Mouse (Mus musculus): ENCODE results near the gene Pdcd11. TPM values are rescaled to one million over a fixed set of nuclear protein-coding genes. Genes with fewer than 3 reads are reported as not detected.

The Pdcd11 gene
- polyA plus RNA-seq, 1 experiment from 2014 or later, result 6.1 TPM

GRCm38 (mm10) chr19:47104641-47105271, 14.2 kb downstream of the Pdcd11 start:
- 85% methylated on average over 9 of the region's 9 CpGs for WGBS (ENCODE audit: insufficient replicate concordance)
- Histone ChIP-seq H3K4me3 (ENCODE audit: low read depth, low read length) (no peak overlapping the region), H3K4me2 (no peak overlapping the region), H3K27ac (ENCODE audit: low read depth, low read length) (no peak overlapping the region), H3K36me3 (ENCODE audit: control insufficient read depth, insufficient read depth, low read length) (peaks cover 55% of the 10 kb centered on the region), H3K9me3 (replicated peaks; ENCODE audit: control insufficient read depth, low read length) (no peaks in the 10 kb centered on the region), H3K4me1 (ENCODE audit: control insufficient read depth, insufficient read depth, low read length) (no peaks in the 10 kb centered on the region), H3K9ac (ENCODE audit: low read depth, low read length) (no peak overlapping the region), H3K27me3 (ENCODE audit: control insufficient read depth, insufficient read depth, low read length) (no peaks in the 10 kb centered on the region)
- ATAC-seq (replicated peaks; ENCODE audit: insufficient number of reproducible peaks, low FRiP score, low TSS enrichment), result no peak

- Histone ChIP-seq H3K9me3 (replicated peaks; ENCODE audit: control insufficient read depth, low read length) (no peaks in the 10 kb centered on the region), H3K27me3 (ENCODE audit: control insufficient read depth, insufficient read depth, low read length) (no peaks in the 10 kb centered on the region), H3K4me1 (ENCODE audit: control insufficient read depth, insufficient read depth, low read length) (no peaks in the 10 kb centered on the region), H3K27ac (ENCODE audit: low read depth, low read length) (no peak overlapping the region), H3K4me3 (ENCODE audit: low read depth, low read length) (no peak overlapping the region), H3K9ac (ENCODE audit: low read depth, low read length) (no peak overlapping the region), H3K4me2 (no peak overlapping the region), H3K36me3 (ENCODE audit: control insufficient read depth, insufficient read depth, low read length) (peaks cover 38% of the 10 kb centered on the region)
- WGBS (ENCODE audit: insufficient replicate concordance), result 85% methylated on average over 2 of the region's 2 CpGs
- ATAC-seq (replicated peaks; ENCODE audit: insufficient number of reproducible peaks, low FRiP score, low TSS enrichment), result no peak
Observed at GRCm38 (mm10) chr19:47118634-47119033, 28.1 kb downstream of the Pdcd11 start.

- no peaks in the 10 kb centered on the region for H3K27me3 ChIP-seq (ENCODE audit: control insufficient read depth, insufficient read depth, low read length)
- no peak overlapping the region for H3K27ac ChIP-seq (ENCODE audit: low read depth, low read length)
- no peak overlapping the region for H3K4me2 ChIP-seq
- peaks cover 28% of the 10 kb centered on the region for H3K36me3 ChIP-seq (ENCODE audit: control insufficient read depth, insufficient read depth, low read length)
- H3K9ac ChIP-seq (ENCODE audit: low read depth, low read length), result no peak overlapping the region
- no peak overlapping the region for H3K4me3 ChIP-seq (ENCODE audit: low read depth, low read length)
- WGBS (ENCODE audit: insufficient replicate concordance), result 46% methylated on average over 4 of the region's 4 CpGs
- H3K9me3 ChIP-seq (replicated peaks; ENCODE audit: control insufficient read depth, low read length), result no peaks in the 10 kb centered on the region
- no peaks in the 10 kb centered on the region for H3K4me1 ChIP-seq (ENCODE audit: control insufficient read depth, insufficient read depth, low read length)
- ATAC-seq (replicated peaks; ENCODE audit: insufficient number of reproducible peaks, low FRiP score, low TSS enrichment), result no peak
Observed at GRCm38 (mm10) chr19:47121054-47121453, 30.5 kb downstream of the Pdcd11 start.

- no peak for ATAC-seq (replicated peaks; ENCODE audit: insufficient number of reproducible peaks, low FRiP score, low TSS enrichment)
- Histone ChIP-seq H3K27ac (ENCODE audit: low read depth, low read length) (no peak overlapping the region), H3K4me2 (no peak overlapping the region), H3K4me1 (ENCODE audit: control insufficient read depth, insufficient read depth, low read length) (no peaks in the 10 kb centered on the region), H3K36me3 (ENCODE audit: control insufficient read depth, insufficient read depth, low read length) (peaks cover 34% of the 10 kb centered on the region), H3K4me3 (ENCODE audit: low read depth, low read length) (no peak overlapping the region), H3K27me3 (ENCODE audit: control insufficient read depth, insufficient read depth, low read length) (no peaks in the 10 kb centered on the region), H3K9me3 (replicated peaks; ENCODE audit: control insufficient read depth, low read length) (no peaks in the 10 kb centered on the region), H3K9ac (ENCODE audit: low read depth, low read length) (no peak overlapping the region)
- WGBS (ENCODE audit: insufficient replicate concordance), result 18% methylated on average over 2 of the region's 2 CpGs
Observed at GRCm38 (mm10) chr19:47122802-47123201, 32.2 kb downstream of the Pdcd11 start.

GRCm38 (mm10) chr19:47128164-47128563, 37.6 kb downstream of the Pdcd11 start:
- no peak overlapping the region for H3K9ac ChIP-seq (ENCODE audit: low read depth, low read length)
- H3K9me3 ChIP-seq (replicated peaks; ENCODE audit: control insufficient read depth, low read length), result no peaks in the 10 kb centered on the region
- no peak for ATAC-seq (replicated peaks; ENCODE audit: insufficient number of reproducible peaks, low FRiP score, low TSS enrichment)
- H3K4me3 ChIP-seq (ENCODE audit: low read depth, low read length), result no peak overlapping the region
- peaks cover 41% of the 10 kb centered on the region for H3K36me3 ChIP-seq (ENCODE audit: control insufficient read depth, insufficient read depth, low read length)
- no peaks in the 10 kb centered on the region for H3K4me1 ChIP-seq (ENCODE audit: control insufficient read depth, insufficient read depth, low read length)
- WGBS (ENCODE audit: insufficient replicate concordance), result 96% methylated on average over 10 of the region's 10 CpGs
- no peak overlapping the region for H3K4me2 ChIP-seq
- H3K27me3 ChIP-seq (ENCODE audit: control insufficient read depth, insufficient read depth, low read length), result no peaks in the 10 kb centered on the region
- no peak overlapping the region for H3K27ac ChIP-seq (ENCODE audit: low read depth, low read length)

- Histone ChIP-seq H3K27me3 (ENCODE audit: control insufficient read depth, insufficient read depth, low read length) (no peaks in the 10 kb centered on the region), H3K4me1 (ENCODE audit: control insufficient read depth, insufficient read depth, low read length) (no peaks in the 10 kb centered on the region), H3K9ac (ENCODE audit: low read depth, low read length) (no peak overlapping the region), H3K27ac (ENCODE audit: low read depth, low read length) (no peak overlapping the region), H3K36me3 (ENCODE audit: control insufficient read depth, insufficient read depth, low read length) (peaks cover 41% of the 10 kb centered on the region), H3K4me2 (no peak overlapping the region), H3K4me3 (ENCODE audit: low read depth, low read length) (no peak overlapping the region), H3K9me3 (replicated peaks; ENCODE audit: control insufficient read depth, low read length) (no peaks in the 10 kb centered on the region)
- no peak for ATAC-seq (replicated peaks; ENCODE audit: insufficient number of reproducible peaks, low FRiP score, low TSS enrichment)
- WGBS (ENCODE audit: insufficient replicate concordance), result 87% methylated on average over 11 of the region's 11 CpGs
Observed at GRCm38 (mm10) chr19:47128835-47129234, 38.3 kb downstream of the Pdcd11 start.

- Histone ChIP-seq H3K4me2 (no peak overlapping the region), H3K36me3 (ENCODE audit: control insufficient read depth, insufficient read depth, low read length) (peaks cover 44% of the 10 kb centered on the region), H3K9ac (ENCODE audit: low read depth, low read length) (no peak overlapping the region), H3K9me3 (replicated peaks; ENCODE audit: control insufficient read depth, low read length) (no peaks in the 10 kb centered on the region), H3K4me3 (ENCODE audit: low read depth, low read length) (no peak overlapping the region), H3K4me1 (ENCODE audit: control insufficient read depth, insufficient read depth, low read length) (no peaks in the 10 kb centered on the region), H3K27ac (ENCODE audit: low read depth, low read length) (no peak overlapping the region), H3K27me3 (ENCODE audit: control insufficient read depth, insufficient read depth, low read length) (no peaks in the 10 kb centered on the region)
- WGBS (ENCODE audit: insufficient replicate concordance), result 93% methylated on average over 15 of the region's 15 CpGs
- ATAC-seq (replicated peaks; ENCODE audit: insufficient number of reproducible peaks, low FRiP score, low TSS enrichment), result no peak
Observed at GRCm38 (mm10) chr19:47130551-47131125, 40.1 kb downstream of the Pdcd11 start.

- no peaks in the 10 kb centered on the region for H3K27me3 ChIP-seq (ENCODE audit: control insufficient read depth, insufficient read depth, low read length)
- no peak overlapping the region for H3K9ac ChIP-seq (ENCODE audit: low read depth, low read length)
- H3K9me3 ChIP-seq (replicated peaks; ENCODE audit: control insufficient read depth, low read length), result no peaks in the 10 kb centered on the region
- H3K27ac ChIP-seq (ENCODE audit: low read depth, low read length), result no peak overlapping the region
- peaks cover 8% of the 10 kb centered on the region for H3K4me1 ChIP-seq (ENCODE audit: control insufficient read depth, insufficient read depth, low read length)
- H3K4me2 ChIP-seq, result no peak overlapping the region
- H3K4me3 ChIP-seq (ENCODE audit: low read depth, low read length), result no peak overlapping the region
- no peak for ATAC-seq (replicated peaks; ENCODE audit: insufficient number of reproducible peaks, low FRiP score, low TSS enrichment)
- peaks cover 31% of the 10 kb centered on the region for H3K36me3 ChIP-seq (ENCODE audit: control insufficient read depth, insufficient read depth, low read length)
- WGBS (ENCODE audit: insufficient replicate concordance), result 89% methylated on average over 7 of the region's 7 CpGs
Observed at GRCm38 (mm10) chr19:47133161-47133560, 42.6 kb downstream of the Pdcd11 start.

GRCm38 (mm10) chr19:47135568-47135967, 45.0 kb downstream of the Pdcd11 start:
- Histone ChIP-seq H3K9me3 (replicated peaks; ENCODE audit: control insufficient read depth, low read length) (no peaks in the 10 kb centered on the region), H3K4me2 (no peak overlapping the region), H3K27me3 (ENCODE audit: control insufficient read depth, insufficient read depth, low read length) (peaks cover 2% of the 10 kb centered on the region), H3K27ac (ENCODE audit: low read depth, low read length) (no peak overlapping the region), H3K9ac (ENCODE audit: low read depth, low read length) (no peak overlapping the region), H3K4me3 (ENCODE audit: low read depth, low read length) (no peak overlapping the region), H3K4me1 (ENCODE audit: control insufficient read depth, insufficient read depth, low read length) (peaks cover 15% of the 10 kb centered on the region), H3K36me3 (ENCODE audit: control insufficient read depth, insufficient read depth, low read length) (peaks cover 13% of the 10 kb centered on the region)
- WGBS (ENCODE audit: insufficient replicate concordance), result 82% methylated on average over 17 of the region's 17 CpGs
- ATAC-seq (replicated peaks; ENCODE audit: insufficient number of reproducible peaks, low FRiP score, low TSS enrichment), result no peak

Data from heart, embryonic 11.5 days (tissue).